Mouse (Mus musculus) limb, embryonic 14.5 days (tissue): Measurements from ENCODE around the gene Vps33b. TPM values are rescaled to one million over a fixed set of nuclear protein-coding genes. Genes with fewer than 3 reads are reported as not detected.
A peak's percentile ranks its signal among the peaks of the same experiment; 100 is the strongest.

Experiments used
- ATAC-seq: fragments of 200-750 bp; cut with Nextera tagmentation; 2 replicates; pipeline ENCODE4 v1.8.0; 2017; ENCODE audit warnings: low read depth, moderate number of reproducible peaks, moderate TSS enrichment; ENCODE audit not compliant: low FRiP score
- DNase-seq: peaks from one replicate; pipeline ENCODE4 v3.0.0-alpha.2; 2015; ENCODE audit warnings: low spot score
- H3K27ac ChIP-seq: fragments of 300-500 bp; sonication (generic); replicated peaks from 2 replicates; pipeline ENCODE4 v1.5.1; 2014; ENCODE audit warnings: low read depth, mild to moderate bottlenecking, low read length, moderate library complexity, mixed read lengths
- H3K27me3 ChIP-seq: fragments of 300-500 bp; sonication (generic); 2 replicates; pipeline ENCODE4 v1.6.1; 2014; ENCODE audit warnings: low read length, mixed read lengths; ENCODE audit not compliant: control insufficient read depth, insufficient read depth
- H3K36me3 ChIP-seq: fragments of 300-500 bp; sonication (generic); 2 replicates; pipeline ENCODE4 v1.6.1; 2014; ENCODE audit warnings: mild to moderate bottlenecking, low read length, moderate library complexity, mixed read lengths; ENCODE audit not compliant: control insufficient read depth, insufficient read depth
- H3K4me1 ChIP-seq: fragments of 300-500 bp; sonication (generic); 2 replicates; pipeline ENCODE4 v1.6.1; 2014; ENCODE audit warnings: antibody characterized with exemption, low read length, mixed read lengths; ENCODE audit not compliant: control insufficient read depth, insufficient read depth
- H3K4me2 ChIP-seq: fragments of 300-500 bp; sonication (generic); replicated peaks from 2 replicates; pipeline ENCODE4 v1.6.1; 2014; ENCODE audit warnings: low read depth, mild to moderate bottlenecking, low read length, moderate library complexity; ENCODE audit not compliant: severe bottlenecking
- H3K4me3 ChIP-seq: fragments of 300-500 bp; sonication (generic); replicated peaks from 2 replicates; pipeline ENCODE4 v1.5.1; 2014; ENCODE audit warnings: low read length
- H3K9ac ChIP-seq: fragments of 300-500 bp; sonication (generic); 2 replicates; pipeline ENCODE4 v1.6.1; 2014; ENCODE audit warnings: mild to moderate bottlenecking, low read depth, low read length, moderate library complexity; ENCODE audit not compliant: severe bottlenecking
- H3K9me3 ChIP-seq: fragments of 300-500 bp; sonication (generic); 2 replicates; pipeline ENCODE4 v1.6.1; 2016; ENCODE audit warnings: low read length; ENCODE audit not compliant: control insufficient read depth
- POLR2A ChIP-seq: fragments of 200-500 bp; IDR thresholded peaks from 2 replicates; pipeline ENCODE4 v1.8.0; 2012; ENCODE audit warnings: inconsistent platforms, mild to moderate bottlenecking, moderate library complexity, borderline replicate concordance; ENCODE audit not compliant: insufficient read depth, insufficient read length; ENCODE audit errors: extremely low read depth
- WGBS: fragments of 180-500 bp; shearing (Covaris S2); extraction: QIAGEN DNeasy Blood & Tissue Kit; methylation state at CpG from one replicate; pipeline ENCODE4 v1.1.7; 2014; 5-methylcytosine and 5-hydroxymethylcytosine counted together
- polyA plus RNA-seq, 2 experiments: library from polyadenylated mRNA; depleted of rRNA in 1 of 2; stranded (reverse) in 1 of 2; unstranded in 1 of 2; fragments of >200 nt; fragmentation: Nextera tagmentation in 1 of 2; extraction: Ambion mirVana in 1 of 2; gene quantifications; 2 replicates each; pipeline versions ENCODE4 v1.2.1 to v1.2.3; 2012 to 2014

The Vps33b gene
- polyA plus RNA-seq (2012; rRNA removed), result 17.0 and 19.1 TPM in 2 replicates
- polyA plus RNA-seq (2014; fragmentation: Nextera tagmentation; extraction: Ambion mirVana), result 8.6 and 9.2 TPM in 2 replicates

DNA sequence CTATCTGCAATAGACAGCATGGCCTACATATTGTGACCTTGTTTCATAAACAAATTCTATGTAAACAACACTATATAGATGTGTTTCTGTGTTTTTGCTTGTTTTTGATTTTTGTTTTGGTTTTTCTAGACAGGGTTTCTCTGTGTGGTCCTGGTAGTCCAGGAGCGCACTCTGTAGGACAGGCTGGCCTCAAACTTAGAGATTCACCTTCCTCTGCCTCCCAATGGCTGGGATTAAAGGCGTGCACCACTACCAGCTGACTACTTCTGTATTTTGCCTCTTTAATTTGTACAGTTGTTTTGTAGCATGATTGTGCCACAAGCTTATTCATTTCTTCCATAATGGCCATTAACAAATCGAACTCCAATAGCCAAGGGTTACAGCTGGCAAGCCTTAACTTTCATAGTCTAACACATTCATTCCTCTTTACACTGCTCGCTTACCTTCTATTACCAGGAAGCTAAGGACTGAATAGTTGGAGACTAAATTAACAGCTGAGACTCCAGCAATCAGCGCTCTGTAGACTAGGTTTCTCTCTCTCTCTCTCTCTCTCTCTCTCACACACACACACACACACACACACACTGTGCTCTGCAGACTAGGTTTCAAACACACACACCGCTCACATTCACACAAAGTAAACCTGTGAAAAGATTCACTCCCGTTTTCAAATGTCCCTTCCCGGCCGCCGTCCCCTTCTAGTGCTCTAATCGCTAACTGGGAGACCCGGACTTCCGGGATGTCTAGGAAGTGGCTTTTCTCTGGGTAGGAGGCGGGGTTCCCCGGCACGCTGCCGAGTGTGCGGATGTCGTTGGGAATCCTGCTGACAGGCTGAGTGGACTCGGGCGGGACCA lies at the start of gene Vps33b:
TSS of gene Vps33b (plus strand) at position 753 of the 854 bp plus-strand sequence.
- Histone ChIP-seq H3K9ac (peak within 1 kb of the TSS; percentile 68), H3K4me3 (peak within 1 kb of the TSS; percentile 90), H3K9me3 (0 out of 2 replicates have a peak, but pooled peaks cover 3% of the 10 kb centered on the region), H3K4me1 (peaks cover 15% of the 10 kb centered on the region), H3K4me2 (peak within 1 kb of the TSS; percentile 90), H3K27me3 (no peaks in the 10 kb centered on the region), H3K27ac (no peak within 1 kb of the TSS; the same call in 1 of the 2 replicates), H3K36me3 (peaks cover 35% of the 10 kb centered on the region)
- ATAC-seq (peak; percentile 93), DNase-seq (peak; percentile 97)
- 0 out of 2 replicates have a peak, but pooled peaks have one; percentile 46 for TF ChIP-seq POLR2A
- WGBS, result 4% methylated on average over 21 of the region's 21 CpGs

DNA sequence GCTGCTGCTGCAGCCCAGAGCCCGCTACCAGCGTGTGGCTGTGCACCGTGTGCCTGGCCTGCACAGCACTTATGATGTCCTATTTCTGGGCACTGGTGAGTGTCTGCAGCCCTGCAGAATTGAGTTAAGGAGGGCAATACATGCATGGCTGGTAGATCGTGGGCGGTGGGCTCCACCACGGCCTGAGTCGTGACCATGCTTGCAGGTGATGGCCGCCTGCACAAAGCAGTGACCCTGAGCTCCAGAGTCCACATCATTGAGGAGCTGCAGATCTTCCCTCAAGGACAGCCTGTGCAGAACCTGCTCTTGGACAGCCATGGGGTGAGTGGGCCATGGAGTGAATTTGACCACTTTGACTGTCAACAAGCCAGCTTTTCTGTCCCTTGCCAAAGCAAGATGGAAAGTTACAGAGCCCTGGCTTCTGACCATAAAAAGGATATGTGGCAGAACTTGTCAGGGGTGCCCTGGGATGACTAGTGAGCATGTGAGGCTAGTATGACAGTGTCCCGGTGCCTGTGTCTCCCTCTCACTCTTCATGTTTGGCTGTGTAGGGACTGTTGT lies 49.1 kb upstream of the Vps33b start:
- no peak overlapping the region for H3K4me2 ChIP-seq
- no peak overlapping the region for H3K27ac ChIP-seq
- no peak overlapping the region for H3K9ac ChIP-seq
- no peak overlapping the region for H3K4me3 ChIP-seq
- WGBS, result 93% methylated on average over 9 of the region's 9 CpGs
- TF ChIP-seq POLR2A, result no peak
- DNase-seq (no peak), ATAC-seq (no peak)
- H3K4me1 ChIP-seq, result no peaks in the 10 kb centered on the region
- H3K9me3 ChIP-seq, result no peaks in the 10 kb centered on the region
- peaks cover 88% of the 10 kb centered on the region for H3K36me3 ChIP-seq
- no peaks in the 10 kb centered on the region for H3K27me3 ChIP-seq

DNA sequence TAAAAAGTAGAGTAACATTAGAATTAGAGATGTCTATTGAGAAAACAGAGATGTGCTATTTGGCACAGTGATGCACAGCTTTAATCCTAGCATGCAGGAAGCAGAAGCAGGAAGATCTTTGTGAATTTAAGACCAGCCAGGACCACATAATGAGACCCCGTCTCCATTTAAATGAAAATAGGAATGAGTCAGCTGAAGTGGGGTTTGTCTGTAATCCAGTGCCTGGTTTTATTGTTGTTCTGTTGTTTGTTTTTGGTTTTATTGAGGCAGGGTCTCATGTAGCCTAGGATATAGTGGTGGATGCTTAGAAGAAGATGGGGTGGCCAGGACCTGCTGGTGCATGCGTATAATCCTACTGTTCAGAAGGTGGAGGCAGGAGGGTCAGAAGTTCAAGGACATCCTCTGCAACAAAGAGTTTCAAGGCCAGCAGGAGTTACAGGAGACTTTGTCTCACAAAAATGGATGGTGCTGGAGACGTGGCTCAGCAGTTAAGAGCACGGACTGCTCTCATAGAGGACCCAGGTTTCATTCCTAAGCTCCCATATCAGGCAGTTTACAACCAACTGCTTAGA lies 48.2 kb upstream of the Vps33b start:
- no peak for DNase-seq

DNA sequence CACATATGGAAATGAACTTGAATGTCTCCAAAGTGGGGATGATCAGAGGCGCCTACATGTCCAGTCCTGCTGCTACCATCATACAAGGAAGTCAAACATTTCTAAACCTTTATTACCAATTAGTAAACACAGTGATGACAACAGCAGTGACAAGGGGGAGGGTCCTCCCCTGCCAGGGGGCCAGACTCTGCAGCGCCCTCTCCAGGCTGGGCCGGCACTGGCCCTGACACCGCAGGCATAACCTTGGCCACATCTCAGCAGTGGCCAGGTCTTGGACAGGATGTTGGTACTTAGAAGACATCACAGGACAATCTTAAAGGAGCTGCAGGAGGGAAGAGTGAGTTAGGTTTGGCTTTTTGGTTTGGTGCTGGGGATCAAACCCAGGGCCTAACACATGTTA lies 42.4 kb upstream of the Vps33b start:
- H3K9ac ChIP-seq, result no peak overlapping the region
- peaks cover 53% of the 10 kb centered on the region for H3K36me3 ChIP-seq

More for the DNA sequence above, 48.2 kb upstream of the Vps33b start:
- Histone ChIP-seq H3K4me2 (no peak overlapping the region), H3K4me1 (no peaks in the 10 kb centered on the region), H3K36me3 (peaks cover 88% of the 10 kb centered on the region), H3K27ac (no peak overlapping the region), H3K9ac (no peak overlapping the region), H3K9me3 (no peaks in the 10 kb centered on the region), H3K4me3 (no peak overlapping the region), H3K27me3 (no peaks in the 10 kb centered on the region)
- 87% methylated on average over 4 of the region's 4 CpGs for WGBS
- no peak for TF ChIP-seq POLR2A
- ATAC-seq, result no peak

DNA sequence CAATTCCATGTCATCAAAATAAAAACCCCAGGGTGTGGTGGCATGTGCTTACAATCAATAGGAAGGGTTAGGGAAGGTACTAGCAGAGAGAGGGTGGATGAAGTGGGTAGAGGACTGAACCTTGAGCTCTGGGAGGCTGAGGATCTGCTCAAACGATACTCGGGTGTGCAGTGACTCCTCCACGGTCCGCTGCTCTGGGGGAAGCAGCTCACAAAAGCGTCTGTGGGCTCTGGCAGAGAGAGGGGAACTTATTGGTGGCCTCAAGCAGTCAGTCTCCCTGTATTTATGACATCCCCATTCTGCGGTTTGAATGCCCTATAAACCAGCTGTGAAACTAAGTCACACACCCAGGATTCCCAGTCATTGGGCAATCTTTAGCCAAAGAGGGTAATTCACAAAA lies 39.3 kb upstream of the Vps33b start:
- WGBS, result 51% methylated on average over 6 of the region's 6 CpGs
- TF ChIP-seq POLR2A, result no peak
- H3K27ac ChIP-seq, result no peak overlapping the region
- no peak overlapping the region for H3K4me2 ChIP-seq
- H3K4me1 ChIP-seq, result peaks cover 11% of the 10 kb centered on the region
- H3K4me3 ChIP-seq, result no peak overlapping the region
- H3K36me3 ChIP-seq, result peaks cover 25% of the 10 kb centered on the region
- H3K9me3 ChIP-seq, result no peaks in the 10 kb centered on the region
- H3K27me3 ChIP-seq, result no peaks in the 10 kb centered on the region
- no peak overlapping the region for H3K9ac ChIP-seq
- DNase-seq, result no peak
- ATAC-seq, result no peak

More for the DNA sequence above, 42.4 kb upstream of the Vps33b start:
- DNase-seq, result no peak
- ATAC-seq, result no peak
- Histone ChIP-seq H3K27ac (no peak overlapping the region), H3K4me2 (no peak overlapping the region), H3K9me3 (no peaks in the 10 kb centered on the region), H3K4me3 (no peak overlapping the region), H3K27me3 (no peaks in the 10 kb centered on the region), H3K4me1 (peaks cover 9% of the 10 kb centered on the region; the same call in 1 of the 2 replicates)
- TF ChIP-seq POLR2A, result no peak
- 92% methylated on average over 4 of the region's 4 CpGs for WGBS
